Mouse (Mus musculus): ENCODE measurements around the gene Washc2.

DNA sequence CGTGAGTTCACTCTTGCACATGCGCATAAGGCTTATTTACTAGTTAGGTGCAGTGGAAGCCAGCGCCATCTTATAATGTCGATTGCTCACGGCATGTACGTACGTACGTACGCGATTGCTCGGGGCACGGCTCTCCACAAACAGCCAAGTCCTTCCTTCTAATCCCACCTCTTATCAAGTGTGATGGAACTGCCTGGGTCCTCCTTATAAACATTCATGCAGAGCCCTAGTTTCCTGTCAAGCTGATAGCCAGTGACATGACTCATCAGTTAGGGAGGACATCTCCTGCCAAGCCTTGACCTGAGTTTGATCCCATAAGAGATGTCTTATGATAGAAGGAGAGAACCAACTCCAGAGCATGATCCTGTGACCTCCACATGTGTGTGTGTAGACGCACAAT, 73.2 kb downstream of the Washc2 start:
- TF ChIP-seq CTCF (IDR thresholded peaks at IDR 0.05; ENCODE audit: borderline replicate concordance, insufficient read depth, low read length) = no peak
- TF ChIP-seq POLR2A (IDR thresholded peaks at IDR 0.05; ENCODE audit: low read depth, low read length) = no peak

All from embryonic fibroblast, embryonic 13.5 days (primary cell).